Mouse (Mus musculus) lung, postnatal 0 days (tissue): ENCODE results near the gene Klhl25. TPM values are rescaled to one million over a fixed set of nuclear protein-coding genes. Genes with fewer than 3 reads are reported as not detected.
"Not testable (repeated sequence)": the region's sequence is repeated elsewhere in the genome, so short reads cannot be mapped to it uniquely, and the experiment has no call there.

Source experiments
- ATAC-seq: fragments of 200-750 bp; cut with Nextera tagmentation; 2 replicates; pipeline ENCODE4 v1.8.0; 2017; ENCODE audit warnings: moderate library complexity
- DNase-seq: peaks from one replicate; pipeline ENCODE4 v3.0.0-alpha.2; 2016; ENCODE audit warnings: low spot score
- H3K27ac ChIP-seq: fragments of 300-500 bp; sonication (generic); 2 replicates; pipeline ENCODE4 v1.5.1; 2014; ENCODE audit warnings: antibody characterized with exemption, mild to moderate bottlenecking, low read length, mixed read lengths
- H3K27me3 ChIP-seq: fragments of 300-500 bp; sonication (generic); replicated peaks from 2 replicates; pipeline ENCODE4 v1.6.1; 2014; ENCODE audit warnings: low read length, mixed read lengths; ENCODE audit not compliant: insufficient read depth
- H3K36me3 ChIP-seq: fragments of 300-500 bp; sonication (generic); 2 replicates; pipeline ENCODE4 v1.6.1; 2014; ENCODE audit warnings: low read length, mixed read lengths; ENCODE audit not compliant: insufficient read depth
- H3K4me1 ChIP-seq: fragments of 300-500 bp; sonication (generic); 2 replicates; pipeline ENCODE4 v1.6.1; 2014; ENCODE audit warnings: antibody characterized with exemption, low read depth, low read length, mixed read lengths; ENCODE audit not compliant: insufficient read depth
- H3K4me2 ChIP-seq: fragments of 300-500 bp; sonication (generic); replicated peaks from 2 replicates; pipeline ENCODE4 v1.6.1; 2014; ENCODE audit warnings: low read depth, mild to moderate bottlenecking, low read length, moderate library complexity, mixed read lengths
- H3K4me3 ChIP-seq: fragments of 300-500 bp; sonication (generic); 2 replicates; pipeline ENCODE4 v1.5.1; 2014; ENCODE audit warnings: low read depth, low read length
- H3K9ac ChIP-seq: fragments of 300-500 bp; sonication (generic); replicated peaks from 2 replicates; pipeline ENCODE4 v1.6.1; 2014; ENCODE audit warnings: low read depth, mild to moderate bottlenecking
- H3K9me3 ChIP-seq: fragments of 300-500 bp; sonication (generic); 2 replicates; pipeline ENCODE4 v1.6.1; 2016; ENCODE audit warnings: low read length, mixed read lengths
- CTCF ChIP-seq: IDR thresholded peaks from 2 replicates; pipeline ENCODE4 v1.5.1; 2016; ENCODE audit warnings: antibody characterized with exemption, mild to moderate bottlenecking
- EP300 ChIP-seq: IDR thresholded peaks from 2 replicates; pipeline ENCODE4 v1.6.1; 2016; ENCODE audit warnings: antibody characterized with exemption, mild to moderate bottlenecking, control low read depth
- WGBS: fragments of 180-500 bp; shearing (Covaris S2); extraction: QIAGEN DNeasy Blood & Tissue Kit; methylation state at CpG from one replicate; pipeline ENCODE4 v1.1.7; 2014; 5-methylcytosine and 5-hydroxymethylcytosine counted together
- polyA plus RNA-seq: library from polyadenylated mRNA; unstranded; fragments of >200 nt; fragmentation: Nextera tagmentation; extraction: Ambion mirVana; gene quantifications from 2 replicates; pipeline ENCODE4 v1.2.1, GENCODE M21; 2015

The Klhl25 gene
- polyA plus RNA-seq, 1 experiment from 2014 or later = 17.7 TPM

GRCm38 (mm10) chr7:75868687-75869086 lies 20.6 kb downstream of the Klhl25 start:
- ATAC-seq (peak; percentile 28; the same call in 1 of the 2 replicates), DNase-seq (peak; percentile 28)
- no peak overlapping the region for H3K4me3 ChIP-seq
- peaks cover 3% of the 10 kb centered on the region; the same call in 1 of the 2 replicates for H3K4me1 ChIP-seq
- no peak overlapping the region for H3K27ac ChIP-seq
- 66% methylated on average over 2 of the region's 2 CpGs for WGBS
- TF ChIP-seq CTCF (no peak), EP300 (no peak)
- no peaks in the 10 kb centered on the region for H3K9me3 ChIP-seq
- H3K4me2 ChIP-seq = no peak overlapping the region
- no peak overlapping the region for H3K9ac ChIP-seq
- peaks cover 22% of the 10 kb centered on the region; the same call in 1 of the 2 replicates for H3K36me3 ChIP-seq
- H3K27me3 ChIP-seq = no peaks in the 10 kb centered on the region

DNA sequence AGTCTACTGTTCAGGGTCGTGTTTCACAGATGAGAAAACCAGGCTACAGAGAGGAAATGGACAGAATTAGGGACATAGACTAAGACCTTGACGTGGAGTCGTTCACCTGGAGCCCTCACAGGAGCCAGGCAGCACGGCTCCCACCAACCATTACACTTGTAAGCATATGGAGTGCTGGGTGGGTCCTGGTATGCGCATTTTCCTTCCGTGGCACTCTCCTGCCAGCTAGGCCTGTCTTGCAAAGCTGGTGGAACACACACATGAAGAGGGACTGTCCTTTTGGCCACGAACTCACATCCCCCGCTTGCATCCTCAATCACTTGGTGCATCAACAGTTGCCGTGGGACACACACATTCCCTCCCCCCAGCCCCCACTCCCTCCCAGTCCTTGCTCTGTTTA lies 22.4 kb downstream of the Klhl25 start:
- H3K4me1 ChIP-seq = peaks cover 3% of the 10 kb centered on the region; the same call in 1 of the 2 replicates
- peak overlapping the region; percentile 62; the same call in 1 of the 2 replicates for H3K27ac ChIP-seq
- WGBS = 53% methylated on average over 9 of the region's 9 CpGs
- H3K9ac ChIP-seq = no peak overlapping the region
- ATAC-seq (peak; percentile 64), DNase-seq (peak; percentile 40)
- peaks cover 23% of the 10 kb centered on the region; the same call in 1 of the 2 replicates for H3K36me3 ChIP-seq
- TF ChIP-seq EP300 = no peak
- no peak for TF ChIP-seq CTCF
- H3K4me3 ChIP-seq = no peak overlapping the region
- no peak overlapping the region for H3K4me2 ChIP-seq
- H3K27me3 ChIP-seq = no peaks in the 10 kb centered on the region
- no peaks in the 10 kb centered on the region for H3K9me3 ChIP-seq

DNA sequence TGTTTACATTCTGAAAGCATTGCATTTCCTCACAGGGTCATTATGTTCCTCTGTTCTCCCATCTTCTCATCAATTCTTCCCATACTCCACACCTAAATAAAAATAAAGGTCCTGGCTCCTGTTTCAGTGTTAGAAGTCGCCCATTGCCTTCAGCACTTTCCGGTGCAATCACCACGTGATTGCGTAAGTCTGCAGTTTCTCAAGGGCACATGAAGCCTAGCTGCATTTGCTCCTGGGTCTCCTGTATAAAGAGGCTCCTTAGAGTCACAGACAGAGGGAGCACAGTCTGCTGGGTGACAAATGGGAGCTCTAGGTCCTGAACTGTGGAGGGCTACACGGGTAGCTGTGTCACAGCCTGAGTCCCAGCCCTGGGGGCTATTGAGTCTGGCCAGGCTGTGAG lies 24.1 kb downstream of the Klhl25 start:
- WGBS = 45% methylated on average over 5 of the region's 5 CpGs

DNA sequence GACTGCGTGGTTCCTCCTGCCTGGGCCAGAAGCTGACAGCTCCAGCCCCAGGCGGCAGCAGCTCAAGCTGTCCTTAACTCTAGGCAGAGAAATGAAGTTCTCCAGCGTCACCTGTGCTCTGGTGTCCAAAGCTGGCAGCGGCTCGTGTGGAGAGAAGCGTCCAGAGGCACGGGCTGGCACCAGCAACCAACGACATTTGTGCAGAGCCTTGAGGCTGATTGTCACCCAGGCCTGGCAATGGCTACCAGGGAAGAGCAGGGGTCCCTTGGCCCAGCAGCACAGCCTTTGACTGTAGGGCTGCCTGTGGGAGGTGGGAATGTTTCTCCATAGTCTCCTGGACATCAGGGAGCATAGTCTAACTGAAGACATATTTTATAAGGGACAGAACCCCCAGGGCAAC lies 24.6 kb downstream of the Klhl25 start:
- Histone ChIP-seq H3K4me2 (no peak overlapping the region), H3K4me3 (no peak overlapping the region), H3K9ac (no peak overlapping the region), H3K27ac (no peak overlapping the region), H3K4me1 (peaks cover 3% of the 10 kb centered on the region; the same call in 1 of the 2 replicates), H3K9me3 (no peaks in the 10 kb centered on the region), H3K27me3 (no peaks in the 10 kb centered on the region), H3K36me3 (peaks cover 10% of the 10 kb centered on the region; the same call in 1 of the 2 replicates)
- WGBS = 90% methylated on average over 8 of the region's 8 CpGs
- no peak for DNase-seq
- no peak for TF ChIP-seq CTCF
- ATAC-seq = no peak

More for the DNA sequence above, 24.1 kb downstream of the Klhl25 start:
- Histone ChIP-seq H3K27ac (no peak overlapping the region), H3K9ac (no peak overlapping the region), H3K36me3 (peaks cover 10% of the 10 kb centered on the region; the same call in 1 of the 2 replicates), H3K9me3 (no peaks in the 10 kb centered on the region), H3K4me3 (no peak overlapping the region), H3K27me3 (no peaks in the 10 kb centered on the region), H3K4me2 (no peak overlapping the region), H3K4me1 (peaks cover 3% of the 10 kb centered on the region; the same call in 1 of the 2 replicates)
- no peak for TF ChIP-seq EP300
- no peak for TF ChIP-seq CTCF
- peak; percentile 32 for DNase-seq
- no peak for ATAC-seq

GRCm38 (mm10) chr7:75873216-75873615 lies 25.1 kb downstream of the Klhl25 start:
- Histone ChIP-seq H3K27ac (no peak overlapping the region), H3K9me3 (no peaks in the 10 kb centered on the region), H3K36me3 (peaks cover 10% of the 10 kb centered on the region; the same call in 1 of the 2 replicates), H3K4me3 (no peak overlapping the region), H3K27me3 (no peaks in the 10 kb centered on the region), H3K9ac (no peak overlapping the region), H3K4me1 (peaks cover 3% of the 10 kb centered on the region; the same call in 1 of the 2 replicates), H3K4me2 (no peak overlapping the region)
- no peak for DNase-seq
- ATAC-seq = no peak
- 68% methylated on average over 3 of the region's 3 CpGs for WGBS
- TF ChIP-seq CTCF = peak; percentile 58
- TF ChIP-seq EP300 = no peak

GRCm38 (mm10) chr7:75873746-75874145 lies 25.6 kb downstream of the Klhl25 start:
- no peak for DNase-seq
- TF ChIP-seq EP300 (no peak), CTCF (no peak)
- 94% methylated on average over 7 of the region's 7 CpGs for WGBS
- Histone ChIP-seq H3K36me3 (peaks cover 10% of the 10 kb centered on the region; the same call in 1 of the 2 replicates), H3K9me3 (no peaks in the 10 kb centered on the region), H3K4me2 (no peak overlapping the region), H3K4me3 (no peak overlapping the region), H3K4me1 (peaks cover 3% of the 10 kb centered on the region; the same call in 1 of the 2 replicates), H3K27ac (no peak overlapping the region), H3K9ac (no peak overlapping the region), H3K27me3 (no peaks in the 10 kb centered on the region)
- ATAC-seq = no peak

DNA sequence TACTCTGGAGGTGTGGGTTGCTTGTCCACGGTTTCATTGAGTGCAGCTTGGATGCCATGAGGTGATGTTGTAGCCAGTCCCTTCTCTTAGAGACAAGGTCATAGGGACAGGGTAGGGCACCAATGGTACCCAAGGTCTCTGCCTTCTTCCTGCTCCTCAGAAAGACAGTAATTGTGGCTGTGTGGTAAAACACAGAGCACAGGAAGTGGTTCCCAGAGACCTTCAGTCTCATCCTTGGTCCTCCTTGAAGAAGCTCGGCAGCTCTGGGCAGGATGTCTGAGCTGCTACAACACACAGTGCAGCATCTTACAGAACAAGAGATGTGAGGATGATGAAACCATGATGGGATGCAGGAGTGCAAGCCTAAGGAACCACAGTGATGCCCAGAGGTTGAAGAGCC lies 31.3 kb downstream of the Klhl25 start:
- not testable (repeated sequence) for DNase-seq, ATAC-seq, H3K4me3 ChIP-seq, H3K9me3 ChIP-seq, H3K27ac ChIP-seq, H3K4me1 ChIP-seq, H3K4me2 ChIP-seq, H3K36me3 ChIP-seq, H3K9ac ChIP-seq, H3K27me3 ChIP-seq
- WGBS = 78% methylated on average over 2 of the region's 2 CpGs
